Mouse (Mus musculus) NIH3T3 (cell line): ENCODE measurements at regions not wholly inside any gene's neighbourhood (a gene's known extent, or its start where the extent isn't known, plus 50 kb on each side); places are given as distances from the start of the nearest gene placed in this dataset.

Source experiments
- DNase-seq: peaks from one replicate; pipeline ENCODE4 v3.0.0-alpha.2; 2012; ENCODE audit warnings: low read depth

DNA sequence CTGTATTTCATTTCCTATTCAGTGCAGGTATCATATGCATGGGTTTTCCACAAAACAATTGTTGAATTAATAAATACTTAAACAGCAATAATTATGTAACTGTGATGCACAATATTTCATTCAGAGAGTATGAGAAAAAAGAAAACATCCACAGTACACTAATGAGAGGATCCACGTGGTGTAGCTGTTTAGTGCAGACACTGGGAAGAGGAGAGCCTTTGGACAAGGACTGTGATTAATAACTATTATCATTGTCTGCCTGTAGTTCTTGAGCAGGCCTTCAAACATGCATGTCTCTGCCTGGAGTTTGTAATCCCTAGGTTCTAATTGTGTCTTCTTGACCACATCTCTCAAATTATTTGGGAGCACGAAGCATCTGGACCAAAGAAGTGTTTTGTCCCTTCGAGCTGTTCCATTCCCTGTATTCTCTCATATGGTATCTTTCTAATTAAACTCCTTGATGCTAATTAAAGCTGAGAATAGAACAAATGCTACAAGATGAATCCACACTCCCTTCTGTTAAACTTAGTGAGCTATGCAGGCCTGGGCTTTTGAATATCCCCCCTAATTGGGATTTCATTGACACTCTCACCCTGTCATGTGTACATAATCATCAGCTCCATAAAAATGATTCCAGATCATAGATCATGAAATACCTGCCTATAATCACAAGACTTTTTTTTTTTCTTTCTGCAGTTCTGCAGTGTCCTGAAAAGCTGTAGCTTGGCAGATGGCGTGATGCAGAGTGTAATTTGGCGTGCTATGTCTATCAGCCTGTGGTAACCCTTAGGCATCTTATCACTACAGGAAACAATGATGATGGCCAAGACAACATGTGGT lies 1208.9 kb upstream of the G6pd2 start:
- DNase-seq, result no peak

DNA sequence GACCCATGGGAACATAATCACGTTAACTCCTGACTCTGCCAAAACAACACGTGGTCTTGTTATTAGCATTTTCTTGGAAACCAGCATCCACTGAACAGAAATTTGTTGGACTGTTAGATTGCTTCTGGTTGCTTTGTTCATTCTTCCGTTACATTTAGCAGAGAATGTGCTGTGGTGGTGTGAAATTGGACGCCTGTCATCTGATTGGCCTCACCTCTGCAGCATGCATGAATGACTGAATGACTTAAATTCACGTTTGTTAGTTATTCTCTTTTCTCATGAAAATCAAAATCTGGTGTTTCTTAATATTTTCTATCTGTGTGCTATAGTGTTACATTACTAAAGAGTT lies 1208.3 kb upstream of the G6pd2 start:
- no peak for DNase-seq

DNA sequence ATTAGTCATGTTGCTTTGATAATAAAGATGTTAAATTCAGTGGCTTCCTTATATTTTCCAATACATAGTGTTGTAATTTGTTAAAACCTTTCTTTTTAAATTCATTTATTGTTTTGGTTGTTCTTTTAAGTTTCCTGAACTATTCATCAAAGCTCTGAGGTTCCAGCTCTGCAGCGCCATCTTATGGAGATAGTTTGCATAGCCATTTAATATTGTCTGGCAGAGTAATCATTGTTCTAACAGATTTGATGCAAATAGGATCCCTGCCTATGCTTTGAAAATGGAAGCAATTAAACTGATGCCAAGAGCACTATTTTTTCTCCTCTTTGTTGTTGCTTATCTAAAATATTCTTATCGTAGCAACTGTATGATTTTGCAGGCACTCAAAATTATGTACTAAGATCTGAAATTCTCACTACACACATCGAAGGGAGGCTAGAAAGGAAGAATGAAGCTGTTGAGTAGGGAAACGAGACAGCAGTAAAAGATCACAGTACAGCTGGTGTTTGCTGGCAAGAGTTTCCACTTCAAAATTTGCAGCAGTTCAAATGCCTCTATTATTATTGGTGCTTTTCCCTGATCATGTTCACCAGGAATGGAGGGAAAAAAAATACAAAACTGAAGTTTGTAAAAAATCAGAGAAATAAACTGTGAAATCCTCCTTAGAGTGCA lies 1199.5 kb upstream of the G6pd2 start:
- DNase-seq, result peak; percentile 2
